Mouse (Mus musculus): Measurements from ENCODE around the gene Tbc1d32. TPM values are rescaled to one million over a fixed set of nuclear protein-coding genes. Genes with fewer than 3 reads are reported as not detected.

The Tbc1d32 gene
- total and polyA plus RNA-seq, 3 experiments: 4.4 to 5.9 (median 4.6) TPM

DNA sequence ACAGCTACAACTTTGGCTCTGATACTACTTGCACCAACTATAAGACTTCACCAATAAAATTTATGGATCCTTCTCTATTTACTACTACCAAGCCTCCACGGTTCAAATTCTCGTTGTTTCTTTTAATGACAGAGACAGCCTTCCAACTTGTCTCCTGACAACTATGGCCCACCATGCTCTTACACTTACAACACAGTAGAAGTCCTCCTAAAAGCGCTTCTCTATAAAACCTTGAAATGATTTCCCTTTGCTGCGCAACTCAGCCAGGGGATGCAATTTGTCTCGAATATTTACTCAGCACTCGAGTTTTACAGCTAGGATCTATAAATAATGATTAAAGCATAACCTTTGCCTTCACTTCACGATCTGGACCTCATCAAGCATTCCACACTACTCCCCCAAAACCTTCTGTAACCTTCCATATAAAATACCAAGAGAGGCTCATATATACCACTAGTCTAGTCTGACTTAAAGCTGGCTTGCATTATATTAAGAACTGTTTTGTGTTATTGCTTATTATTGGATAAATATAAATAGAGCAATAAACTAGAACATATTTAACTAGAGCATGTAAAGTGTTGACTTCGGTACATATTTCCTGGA is 21.6 kb downstream of the Tbc1d32 start:
- H3K27me3 ChIP-seq (replicated peaks): no peaks in the 10 kb centered on the region
- H3K27ac ChIP-seq (ENCODE audit: insufficient read depth, low read depth): no peak overlapping the region
- no peak for DNase-seq (ENCODE audit: extremely low read depth)
- H3K36me3 ChIP-seq (replicated peaks in 1 of 2; ENCODE audit: control insufficient read depth in 1 of 2, insufficient read depth in 1 of 2, low read length in 1 of 2): peaks cover 0 to 7% of the 10 kb centered on the region in 2 experiments
- TF ChIP-seq MAX (IDR thresholded peaks at IDR 0.05; ENCODE audit: low read length): no peak
- H3K9ac ChIP-seq (ENCODE audit: insufficient read depth, low read depth): no peak overlapping the region
- H3K4me3 ChIP-seq (replicated peaks in 1 of 3; ENCODE audit: low read depth in 2 of 3, low read length in 2 of 3, poor library complexity in 1 of 3): no peak overlapping the region
- H3K4me1 ChIP-seq (ENCODE audit: control insufficient read depth in 1 of 2, insufficient read depth in 2 of 2): peaks cover 9 to 16% of the 10 kb centered on the region in 2 experiments
- dilution Hi-C loops (cut with MboI; ENCODE audit: extremely low pct_ligation_motif_present, extremely low pct_unique_long_range_greater_than_20kb, low sequenced_read_pairs) (no loop called here), in situ Hi-C loops (cut with MboI; ENCODE audit: low pct_ligation_motif_present, low pct_unique_long_range_greater_than_20kb, low sequenced_read_pairs) (no loop called here)
- H3K79me2 ChIP-seq (replicated peaks; ENCODE audit: control insufficient read depth, extremely low read depth, insufficient read depth, poor library complexity, severe bottlenecking): no peaks in the 10 kb centered on the region
- H3K9me3 ChIP-seq (replicated peaks; ENCODE audit: low read length): no peaks in the 10 kb centered on the region
- no peak overlapping the region for H3K4me2 ChIP-seq (ENCODE audit: insufficient read depth, low read depth, poor library complexity, severe bottlenecking)

- Histone ChIP-seq H3K4me2 (ENCODE audit: insufficient read depth, low read depth, poor library complexity, severe bottlenecking) (no peak overlapping the region), H3K27me3 (replicated peaks) (no peaks in the 10 kb centered on the region), H3K9ac (ENCODE audit: insufficient read depth, low read depth) (no peak overlapping the region), H3K36me3 (replicated peaks in 1 of 2; ENCODE audit: control insufficient read depth in 1 of 2, insufficient read depth in 1 of 2, low read length in 1 of 2) (peaks cover 0 to 1% of the 10 kb centered on the region in 2 experiments), H3K9me3 (replicated peaks; ENCODE audit: low read length) (no peaks in the 10 kb centered on the region), H3K4me1 (ENCODE audit: control insufficient read depth in 1 of 2, insufficient read depth in 2 of 2) (peaks cover 0 to 5% of the 10 kb centered on the region in 2 experiments; a peak in 1 of 4 replicates), H3K27ac (ENCODE audit: insufficient read depth, low read depth) (no peak overlapping the region), H3K4me3 (replicated peaks in 1 of 3; ENCODE audit: low read depth in 2 of 3, low read length in 2 of 3, poor library complexity in 1 of 3) (no peak overlapping the region), H3K79me2 (replicated peaks; ENCODE audit: control insufficient read depth, extremely low read depth, insufficient read depth, poor library complexity, severe bottlenecking) (no peaks in the 10 kb centered on the region)
- TF ChIP-seq NRF1 (IDR thresholded peaks at IDR 0.05; ENCODE audit: low read depth, low read length): no peak
- no peak for TF ChIP-seq TCF12 (IDR thresholded peaks at IDR 0.05; ENCODE audit: low read depth, low read length)
- no peak for TF ChIP-seq ZKSCAN1 (IDR thresholded peaks at IDR 0.05; ENCODE audit: borderline replicate concordance, low read depth, low read length)
- TF ChIP-seq UBTF (IDR thresholded peaks at IDR 0.05; ENCODE audit: low read depth, low read length): no peak
- no peak for TF ChIP-seq RCOR1 (conservative IDR thresholded peaks at IDR 0.05; ENCODE audit: low read depth, low read length)
- TF ChIP-seq RAD21 (IDR thresholded peaks at IDR 0.05; ENCODE audit: low read depth, low read length): no peak
- TF ChIP-seq ZC3H11A (IDR thresholded peaks at IDR 0.05; ENCODE audit: low read depth, low read length): no peak
- TF ChIP-seq ETS1 (conservative IDR thresholded peaks at IDR 0.05; ENCODE audit: low read depth, low read length): no peak
- TF ChIP-seq TBP (conservative IDR thresholded peaks at IDR 0.05; ENCODE audit: low read depth, low read length): no peak
- TF ChIP-seq PAX5 (IDR thresholded peaks at IDR 0.05; ENCODE audit: low read length): no peak
- no peak for TF ChIP-seq MEF2A (IDR thresholded peaks at IDR 0.05; ENCODE audit: borderline replicate concordance, low read depth, low read length)
- TF ChIP-seq BHLHE40 (IDR thresholded peaks at IDR 0.05; ENCODE audit: low read depth, low read length): no peak
- TF ChIP-seq ZMIZ1 (IDR thresholded peaks at IDR 0.05; ENCODE audit: low read depth, low read length): no peak
- no peak for TF ChIP-seq SMC3 (IDR thresholded peaks at IDR 0.05; ENCODE audit: low read depth, low read length)
- TF ChIP-seq CHD1 (IDR thresholded peaks at IDR 0.05; ENCODE audit: low read depth, low read length): no peak
- TF ChIP-seq ZNF384 (IDR thresholded peaks at IDR 0.05; ENCODE audit: low read depth, low read length): no peak
- DNase-seq (ENCODE audit: extremely low read depth): no peak
- dilution Hi-C loops (cut with MboI; ENCODE audit: extremely low pct_ligation_motif_present, extremely low pct_unique_long_range_greater_than_20kb, low sequenced_read_pairs) (no loop called here), in situ Hi-C loops (cut with MboI; ENCODE audit: low pct_ligation_motif_present, low pct_unique_long_range_greater_than_20kb, low sequenced_read_pairs) (no loop called here)
Measured at GRCm38 (mm10) chr10:56204348-56204747, 24.1 kb downstream of the Tbc1d32 start.
